Mouse (Mus musculus) ES-Bruce4 (cell line): ENCODE data around the gene Sh3rf3. TPM values are rescaled to one million over a fixed set of nuclear protein-coding genes. Genes with fewer than 3 reads are reported as not detected.
"Not testable (repeated sequence)": the region's sequence is repeated elsewhere in the genome, so short reads cannot be mapped to it uniquely, and the experiment has no call there.

Source experiments
- H3K27ac ChIP-seq: 2 replicates; pipeline ENCODE4 v1.5.1; 2012; ENCODE audit warnings: low read length, inconsistent platforms; ENCODE audit not compliant: insufficient read depth
- H3K27me3 ChIP-seq: 2 replicates; pipeline ENCODE4 v1.6.1; 2012; ENCODE audit warnings: mild to moderate bottlenecking, low read length, inconsistent platforms; ENCODE audit not compliant: control insufficient read depth, poor library complexity, insufficient read depth, severe bottlenecking
- H3K36me3 ChIP-seq: 2 replicates; pipeline ENCODE4 v1.6.1; 2012; ENCODE audit warnings: inconsistent platforms, mild to moderate bottlenecking, low read length, moderate library complexity; ENCODE audit not compliant: control insufficient read depth, poor library complexity, insufficient read depth, severe bottlenecking
- H3K4me1 ChIP-seq: one replicate; pipeline ENCODE4 v1.8.1; 2011; ENCODE audit warnings: low read length; ENCODE audit not compliant: control insufficient read depth, insufficient read depth
- H3K4me3 ChIP-seq: 2 replicates; pipeline ENCODE4 v1.5.1; 2011; ENCODE audit warnings: low read depth, mild to moderate bottlenecking, low read length
- H3K9ac ChIP-seq: 2 replicates; pipeline ENCODE4 v1.6.1; 2012; ENCODE audit warnings: low read depth, mild to moderate bottlenecking, inconsistent platforms; ENCODE audit not compliant: poor library complexity, severe bottlenecking
- H3K9me3 ChIP-seq: replicated peaks from 2 replicates; pipeline ENCODE4 v1.6.1; 2012; ENCODE audit warnings: mild to moderate bottlenecking, low read length, inconsistent platforms; ENCODE audit not compliant: control insufficient read depth, poor library complexity, insufficient read depth, severe bottlenecking
- CTCF ChIP-seq: IDR thresholded peaks from one replicate; pipeline ENCODE4 v1.8.1; 2011; ENCODE audit warnings: low read depth, low read length
- EP300 ChIP-seq: IDR thresholded peaks from 2 replicates; pipeline ENCODE4 v1.6.1; 2011; ENCODE audit warnings: low read depth, low read length; ENCODE audit not compliant: insufficient read depth
- POLR2A ChIP-seq: IDR thresholded peaks from one replicate; pipeline ENCODE4 v1.8.1; 2011; ENCODE audit warnings: low read length; ENCODE audit not compliant: insufficient read depth
- polyA plus RNA-seq: library from polyadenylated mRNA; stranded (reverse); fragments of >200 nt; gene quantifications from 2 replicates; pipeline ENCODE4 v1.2.4, GENCODE M21; 2011; ENCODE audit warnings: low read depth; ENCODE audit not compliant: missing spikeins, insufficient read depth, insufficient read length

Sh3rf3 gene
- polyA plus RNA-seq, 1 experiment, result 0.55 TPM

DNA sequence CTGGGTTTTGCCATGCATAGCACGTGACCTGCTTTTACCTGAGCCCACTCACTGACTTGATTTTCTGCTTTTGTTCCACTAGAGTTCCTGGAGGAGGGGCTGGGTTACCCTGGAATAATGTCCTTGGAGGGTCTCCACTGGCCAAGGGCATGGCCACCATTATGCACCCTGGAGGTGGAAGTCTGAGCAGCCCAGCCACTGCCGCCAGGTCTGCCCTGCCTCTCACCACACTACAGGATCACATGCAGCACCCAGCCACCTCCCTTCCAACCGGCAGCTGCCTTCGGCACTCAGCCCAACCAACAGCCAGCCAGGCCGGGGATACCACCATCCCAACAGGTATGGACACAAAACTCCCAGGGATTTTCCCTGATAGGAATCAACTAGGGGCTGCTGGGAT lies 273.4 kb downstream of the Sh3rf3 start:
- Histone ChIP-seq H3K9me3 (no peaks in the 10 kb centered on the region), H3K4me1 (no peaks in the 10 kb centered on the region), H3K27ac (no peak overlapping the region), H3K9ac (no peak overlapping the region), H3K27me3 (no peaks in the 10 kb centered on the region), H3K36me3 (no peaks in the 10 kb centered on the region), H3K4me3 (no peak overlapping the region)
- TF ChIP-seq CTCF (no peak), EP300 (no peak), POLR2A (no peak)

DNA sequence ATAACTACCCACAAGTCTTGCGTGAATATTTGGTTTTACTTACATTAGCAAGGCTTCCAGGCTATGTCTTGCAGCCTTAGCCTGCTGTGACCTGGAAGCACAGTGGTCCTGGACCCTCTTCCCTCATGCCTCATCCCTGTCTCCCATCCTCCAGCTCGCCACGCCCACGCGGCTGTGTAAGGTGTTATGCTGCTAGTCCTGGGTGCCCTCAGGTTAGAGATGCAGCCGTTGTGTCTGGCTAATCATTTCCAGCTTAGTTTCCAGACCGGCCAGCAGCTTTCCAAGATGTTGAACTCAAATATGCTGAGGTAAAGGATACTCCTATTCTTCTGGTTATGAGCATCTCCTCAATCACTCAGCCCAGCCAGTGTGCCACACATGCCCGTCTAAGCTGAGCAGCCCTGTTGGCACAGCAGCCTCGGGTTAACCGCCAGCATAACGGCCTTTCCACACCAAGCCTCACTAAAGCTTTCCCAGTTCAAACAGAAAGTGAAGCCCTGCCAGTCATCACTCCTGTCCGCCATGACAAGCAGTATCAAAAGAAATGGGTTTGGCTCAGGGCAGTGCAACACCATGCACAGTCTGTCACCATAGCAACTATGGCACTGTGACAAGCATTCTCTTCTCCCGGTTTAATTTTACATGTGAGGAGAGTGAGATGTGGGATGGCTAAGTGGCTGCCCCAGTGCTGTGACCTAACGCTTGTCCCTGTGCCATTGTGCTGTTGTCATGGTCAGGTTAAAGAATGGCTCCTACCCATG lies 276.9 kb downstream of the Sh3rf3 start:
- no peaks in the 10 kb centered on the region for H3K9me3 ChIP-seq
- no peak overlapping the region for H3K4me3 ChIP-seq
- no peaks in the 10 kb centered on the region for H3K27me3 ChIP-seq
- TF ChIP-seq CTCF (no peak), POLR2A (no peak), EP300 (no peak)
- H3K9ac ChIP-seq, result no peak overlapping the region
- H3K4me1 ChIP-seq, result no peaks in the 10 kb centered on the region
- H3K27ac ChIP-seq, result no peak overlapping the region
- no peaks in the 10 kb centered on the region for H3K36me3 ChIP-seq

DNA sequence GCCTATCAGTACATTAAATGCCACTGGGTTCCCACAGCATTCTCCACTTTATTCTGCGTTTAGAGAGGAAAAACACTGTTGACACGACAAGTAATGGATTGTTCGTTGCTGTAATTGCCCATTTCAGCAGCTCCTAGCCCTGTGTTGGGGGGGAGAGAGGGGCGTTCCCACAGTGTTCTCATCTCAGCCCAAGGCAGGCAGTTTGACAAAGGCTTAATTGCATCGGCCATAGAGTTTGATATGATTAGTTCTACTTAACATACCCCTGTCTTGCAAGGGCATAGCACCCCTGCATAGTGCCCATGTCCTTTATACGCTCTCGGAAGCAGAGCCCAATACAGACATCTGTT lies 277.4 kb downstream of the Sh3rf3 start:
- TF ChIP-seq CTCF (no peak), EP300 (no peak), POLR2A (no peak)
- Histone ChIP-seq H3K9ac (no peak overlapping the region), H3K27ac (no peak overlapping the region), H3K9me3 (no peaks in the 10 kb centered on the region), H3K4me3 (no peak overlapping the region), H3K27me3 (no peaks in the 10 kb centered on the region), H3K36me3 (no peaks in the 10 kb centered on the region), H3K4me1 (no peaks in the 10 kb centered on the region)

- Histone ChIP-seq H3K9me3 (no peaks in the 10 kb centered on the region), H3K9ac (no peak overlapping the region), H3K27ac (no peak overlapping the region), H3K36me3 (no peaks in the 10 kb centered on the region), H3K4me1 (no peaks in the 10 kb centered on the region), H3K27me3 (no peaks in the 10 kb centered on the region), H3K4me3 (no peak overlapping the region)
- no peak for TF ChIP-seq CTCF
- no peak for TF ChIP-seq EP300
Observed at GRCm38 (mm10) chr10:59091556-59091955, 278.4 kb downstream of the Sh3rf3 start.

- H3K27me3 ChIP-seq, result no peaks in the 10 kb centered on the region
- H3K9me3 ChIP-seq, result no peaks in the 10 kb centered on the region
- no peak overlapping the region for H3K27ac ChIP-seq
- no peaks in the 10 kb centered on the region for H3K4me1 ChIP-seq
- no peak for TF ChIP-seq CTCF
- TF ChIP-seq EP300, result no peak
- TF ChIP-seq POLR2A, result no peak
- no peak overlapping the region for H3K4me3 ChIP-seq
- no peak overlapping the region for H3K9ac ChIP-seq
- no peaks in the 10 kb centered on the region for H3K36me3 ChIP-seq
Observed at GRCm38 (mm10) chr10:59091988-59092387, 278.8 kb downstream of the Sh3rf3 start.

DNA sequence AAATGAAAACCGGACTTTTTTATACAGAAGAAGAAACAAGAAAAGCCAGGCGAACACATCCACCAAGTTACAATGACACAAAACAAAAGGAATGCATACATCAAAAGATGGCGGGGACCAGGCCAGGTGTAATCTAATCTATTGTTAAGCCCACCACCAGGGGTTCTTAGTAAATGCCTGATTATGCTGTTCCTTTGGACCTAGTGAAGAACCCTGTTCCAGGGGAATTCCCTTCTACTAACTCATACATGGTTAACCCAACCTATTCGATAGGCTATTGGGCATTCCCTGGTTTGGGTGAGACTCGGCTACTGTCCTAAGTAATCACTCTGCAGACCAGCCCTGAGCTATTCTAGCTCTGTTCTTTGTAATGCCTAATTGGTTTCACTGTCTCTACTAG lies 289.9 kb downstream of the Sh3rf3 start:
- not testable (repeated sequence) for H3K27me3 ChIP-seq, H3K27ac ChIP-seq, H3K4me3 ChIP-seq, H3K4me1 ChIP-seq, H3K36me3 ChIP-seq, H3K9ac ChIP-seq, H3K9me3 ChIP-seq
